Mouse (Mus musculus): ENCODE data around the gene Ranbp3.

The Ranbp3 gene

DNA sequence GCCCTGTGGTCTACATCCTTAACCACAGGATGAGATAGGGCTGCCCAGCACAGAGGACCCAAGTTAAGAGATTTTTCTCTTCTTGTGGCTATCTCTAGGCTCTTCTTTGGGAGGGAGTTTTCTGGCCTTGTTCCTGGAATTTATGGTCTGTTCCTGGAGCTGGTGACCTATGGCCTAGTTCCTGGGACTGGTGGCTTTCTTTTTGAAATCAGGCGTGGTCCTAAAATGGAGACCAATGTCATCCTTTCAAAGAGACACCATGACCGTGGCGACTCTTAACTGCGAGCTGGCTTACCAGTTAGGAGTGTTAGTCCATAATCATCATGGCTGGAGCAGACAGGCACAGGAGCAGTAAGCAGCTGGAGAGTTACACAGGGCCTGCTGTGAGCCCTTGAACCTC is 6.7 kb upstream of the Ranbp3 start:
- no peak for TF ChIP-seq GATA4 (IDR thresholded peaks at IDR 0.05; ENCODE audit: insufficient replicate concordance, low read length)

DNA sequence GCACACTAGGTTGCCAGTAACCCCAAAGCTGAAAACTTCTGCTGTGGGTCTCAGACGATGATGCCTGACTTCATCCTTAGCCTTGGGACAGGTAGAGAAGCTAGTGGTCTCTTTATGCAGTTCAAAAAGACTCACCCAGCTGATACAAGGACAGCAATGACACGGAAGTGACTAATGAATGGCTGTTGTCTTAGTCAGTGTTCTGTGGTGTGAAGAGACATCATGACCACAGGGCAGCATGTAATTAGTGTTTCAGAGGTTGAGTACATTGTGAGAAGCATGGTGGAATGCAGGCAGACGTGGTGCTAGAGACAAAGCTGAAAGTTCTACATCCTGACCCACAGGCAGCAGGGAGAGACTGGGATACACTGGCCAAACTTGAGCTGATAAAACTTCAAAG is 5.5 kb upstream of the Ranbp3 start:
- no peak for TF ChIP-seq GATA4 (IDR thresholded peaks at IDR 0.05; ENCODE audit: insufficient replicate concordance, low read length)

DNA sequence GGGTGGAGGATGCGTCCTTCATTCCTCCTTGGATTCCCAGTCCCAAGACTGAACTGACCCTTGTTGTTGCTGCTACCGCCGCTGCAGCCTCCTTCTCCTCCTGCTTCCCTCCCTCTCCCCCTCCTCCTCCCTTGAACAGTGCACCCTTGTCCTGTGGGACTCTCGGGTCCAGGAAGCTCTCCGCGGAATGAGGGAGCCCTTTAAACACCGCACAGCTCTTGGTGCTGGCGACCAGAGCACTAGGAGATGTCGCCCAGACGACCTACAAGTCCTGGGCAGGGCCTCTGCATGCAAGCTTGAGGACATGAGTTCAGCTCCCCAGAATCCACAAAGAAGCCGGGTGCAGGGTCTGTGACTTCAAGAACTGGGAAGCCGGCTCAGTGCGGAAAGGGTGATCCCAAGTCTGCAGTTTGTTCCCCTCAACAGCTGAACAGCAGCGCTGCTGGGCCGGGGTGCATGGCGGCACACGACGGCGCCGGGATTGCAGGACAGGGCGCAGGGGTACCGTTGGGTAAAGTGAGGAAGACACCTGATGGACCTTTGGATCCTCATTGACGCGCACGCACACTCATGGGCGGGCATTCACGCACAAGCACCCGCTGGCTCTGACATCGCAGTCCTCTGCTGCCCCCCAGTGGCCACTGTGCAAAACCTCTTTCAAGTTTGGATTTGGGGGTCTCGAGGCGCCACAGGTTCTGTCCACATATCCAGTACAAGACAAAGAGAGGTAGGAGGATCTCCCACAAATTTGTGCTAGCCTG is 4.5 kb upstream of the Ranbp3 start:
- no peak; the same call in 1 of the 2 replicates for TF ChIP-seq GATA4 (IDR thresholded peaks at IDR 0.05; ENCODE audit: insufficient replicate concordance, low read length)

DNA sequence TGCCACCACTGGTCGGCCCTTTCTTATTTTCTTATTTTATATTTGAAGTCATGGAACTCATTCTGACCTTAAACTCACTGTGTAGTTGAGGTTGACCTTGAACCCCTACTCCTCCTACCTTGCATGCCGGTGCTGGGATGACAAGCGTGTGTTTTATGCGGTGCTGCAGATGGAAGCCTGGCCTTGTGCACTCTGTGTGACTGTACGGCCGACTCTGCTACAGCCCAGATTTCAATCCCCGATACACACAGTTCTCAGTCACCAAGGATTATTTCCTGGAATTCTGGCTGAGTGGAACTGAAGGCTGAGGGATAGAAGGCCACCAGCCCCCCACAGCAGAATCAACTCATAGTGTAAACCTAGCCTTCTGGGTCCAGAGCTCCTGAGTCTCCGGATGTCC is 3.3 kb upstream of the Ranbp3 start:
- no peak for TF ChIP-seq GATA4 (IDR thresholded peaks at IDR 0.05; ENCODE audit: insufficient replicate concordance, low read length)

DNA sequence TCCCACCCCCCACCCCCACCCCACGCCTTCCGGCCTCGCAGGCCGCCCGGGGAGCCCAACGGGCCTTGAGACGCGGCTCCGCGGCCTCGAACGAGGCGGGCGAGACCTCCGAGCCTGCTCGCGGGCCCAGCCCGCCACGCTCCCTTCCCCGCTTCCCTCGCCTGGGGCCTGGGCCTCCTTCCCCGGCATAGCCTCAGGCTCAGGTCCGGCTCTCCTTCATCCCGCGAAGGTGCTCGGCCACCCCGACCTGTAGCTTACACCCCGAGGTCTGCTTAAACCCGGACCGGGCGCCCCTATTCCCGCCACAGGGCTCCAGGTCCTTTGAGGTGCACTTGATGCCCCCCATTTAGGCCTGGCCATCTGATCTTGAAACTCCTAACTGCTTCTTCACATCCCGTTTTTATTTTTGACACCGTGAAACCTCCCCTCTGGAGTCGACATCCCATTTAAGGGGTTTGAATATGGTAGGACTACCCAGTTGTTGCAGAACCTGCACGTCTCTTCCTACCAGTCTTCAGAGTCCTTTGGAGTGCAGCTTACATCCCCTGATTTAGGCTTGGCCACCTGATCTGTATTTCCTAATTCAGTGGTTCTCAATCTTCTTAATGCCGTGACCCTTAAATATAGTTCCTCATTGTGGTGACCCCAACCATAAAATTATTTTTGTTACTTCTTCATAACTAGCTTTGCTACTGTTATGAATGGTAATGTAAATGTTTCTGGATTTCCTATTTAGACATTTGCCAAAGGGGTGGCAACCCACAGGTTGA is 738 bp downstream of the Ranbp3 start:
- no peak for TF ChIP-seq GATA4 (IDR thresholded peaks at IDR 0.05; ENCODE audit: insufficient replicate concordance, low read length)

DNA sequence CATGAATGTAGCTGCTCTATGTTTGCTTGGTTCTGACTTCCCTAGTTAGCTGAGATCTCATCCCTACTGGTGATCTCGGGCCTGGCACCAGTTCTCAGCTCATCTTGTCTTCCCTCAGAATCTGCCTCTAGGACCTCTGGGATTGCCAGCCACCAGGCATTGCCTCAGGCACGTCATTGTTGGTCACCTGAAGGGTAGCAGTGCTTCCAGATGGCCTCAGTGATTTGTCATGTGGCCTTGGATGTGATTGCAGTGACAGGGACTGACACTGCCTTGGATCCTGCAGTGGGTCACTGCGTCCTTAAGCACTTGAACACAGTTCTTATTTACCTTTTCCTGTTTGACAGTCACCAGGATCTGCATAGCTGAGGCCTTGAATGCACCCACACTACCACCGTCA is 8.7 kb downstream of the Ranbp3 start:
- TF ChIP-seq GATA4 (IDR thresholded peaks at IDR 0.05; ENCODE audit: insufficient replicate concordance, low read length), result no peak

DNA sequence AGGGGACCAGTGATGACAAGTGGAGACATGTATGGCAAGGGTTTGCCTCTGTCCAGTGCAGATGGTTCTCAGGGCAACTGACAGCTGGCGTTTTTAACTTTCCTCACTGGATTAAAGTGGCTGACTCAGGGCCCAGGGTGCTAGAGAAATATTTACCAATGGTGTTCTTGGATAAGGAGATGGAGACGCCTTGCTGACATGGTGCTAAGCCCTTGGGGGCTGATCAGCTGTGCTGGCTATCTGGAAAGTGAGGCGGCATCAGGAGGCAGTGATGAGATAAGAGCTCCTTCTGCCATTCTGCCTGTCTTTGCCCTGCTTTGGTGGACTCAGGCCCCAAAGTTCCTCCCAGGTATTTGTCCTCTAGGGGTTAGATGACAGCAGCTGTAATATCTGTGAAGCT is 9.8 kb downstream of the Ranbp3 start:
- no peak for TF ChIP-seq GATA4 (IDR thresholded peaks at IDR 0.05; ENCODE audit: insufficient replicate concordance, low read length)

DNA sequence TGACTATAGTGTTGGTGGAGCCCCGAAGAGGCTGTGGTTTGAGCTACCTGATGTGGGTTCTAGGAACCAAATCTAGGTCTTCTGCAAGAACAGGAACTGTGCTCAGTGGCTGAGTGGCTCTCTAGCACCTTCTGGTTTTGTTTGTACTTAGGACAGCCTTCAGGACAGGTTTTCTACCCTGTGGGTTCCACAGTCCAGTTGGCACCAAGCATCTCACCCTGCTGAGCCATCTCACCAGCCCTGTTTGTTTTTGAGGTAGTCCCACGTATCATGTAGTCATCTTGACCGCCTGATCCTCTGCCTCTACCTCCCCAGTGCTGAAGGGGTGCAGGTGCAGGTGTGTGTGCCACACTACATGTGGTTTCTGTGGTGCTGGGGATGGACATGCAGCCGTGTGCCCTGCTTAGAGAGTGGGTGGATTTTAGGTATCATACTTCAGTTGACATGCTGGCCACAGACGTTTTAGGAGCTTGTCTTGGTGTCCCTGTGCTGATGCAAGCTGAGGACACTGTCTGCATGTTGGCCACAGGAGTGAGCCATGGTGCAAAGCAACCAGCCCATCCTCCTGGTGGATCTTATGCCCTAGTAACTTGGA is 10.5 kb downstream of the Ranbp3 start:
- no peak for TF ChIP-seq GATA4 (IDR thresholded peaks at IDR 0.05; ENCODE audit: insufficient replicate concordance, low read length)

DNA sequence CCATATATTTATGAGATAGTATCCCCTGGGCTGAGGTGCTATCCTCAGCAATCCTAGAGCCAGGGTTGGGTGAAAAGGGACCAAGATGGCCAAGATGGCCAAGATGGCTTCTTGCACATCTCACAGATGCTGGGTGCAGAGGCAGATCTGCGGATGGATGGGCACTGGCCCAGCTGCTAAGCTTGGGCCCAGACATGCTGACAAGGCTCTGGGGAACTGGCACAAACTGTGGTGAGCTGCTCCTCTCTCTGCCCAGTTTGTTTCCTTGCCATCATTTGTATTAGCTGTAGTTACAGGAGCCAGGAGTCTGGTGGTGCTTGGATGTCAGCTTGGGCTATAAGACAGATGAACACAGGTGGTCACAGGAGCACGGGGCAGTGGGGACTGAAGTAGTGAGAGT is 11.6 kb downstream of the Ranbp3 start:
- no peak for TF ChIP-seq GATA4 (IDR thresholded peaks at IDR 0.05; ENCODE audit: insufficient replicate concordance, low read length)

DNA sequence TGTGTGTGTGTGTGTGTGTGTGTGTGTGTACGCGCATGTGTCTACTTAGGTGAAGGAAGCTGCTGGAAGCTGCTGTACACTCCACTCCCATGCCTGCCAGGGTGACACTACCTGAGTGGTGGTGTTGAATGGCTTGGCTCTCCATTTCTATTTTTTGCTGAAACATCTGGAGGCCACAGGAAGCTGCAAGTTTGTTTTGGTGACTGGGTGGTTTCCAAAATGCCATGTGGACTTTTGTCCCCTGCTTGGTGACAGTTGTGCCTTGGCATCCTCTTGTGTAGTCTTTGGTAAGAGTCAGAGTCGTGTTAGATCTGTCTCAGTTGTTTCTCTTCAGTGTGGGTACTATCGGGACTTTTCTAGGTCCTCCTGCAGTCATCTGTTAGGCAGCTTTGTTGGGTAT is 13.7 kb downstream of the Ranbp3 start:
- TF ChIP-seq GATA4 (IDR thresholded peaks at IDR 0.05; ENCODE audit: insufficient replicate concordance, low read length), result no peak

DNA sequence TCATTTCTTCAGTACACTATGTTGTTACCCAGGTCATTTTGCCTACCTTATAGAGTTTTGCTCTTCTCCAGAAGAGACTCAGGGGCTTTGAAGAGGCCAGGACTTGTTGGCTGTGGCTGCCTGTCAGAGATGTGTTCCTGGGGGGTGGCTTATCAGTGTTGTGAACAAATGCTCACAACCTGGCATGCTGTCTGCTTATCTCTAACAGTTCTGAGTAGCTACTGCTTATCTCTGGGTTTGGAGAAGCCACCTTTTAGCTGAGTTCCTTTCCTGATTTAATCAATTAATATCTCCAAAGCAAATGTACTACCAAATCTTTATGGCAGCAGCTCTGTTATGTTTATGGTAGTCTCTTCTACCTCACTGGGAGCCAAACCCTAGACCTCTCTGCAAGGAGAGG is 15.0 kb downstream of the Ranbp3 start:
- TF ChIP-seq GATA4 (IDR thresholded peaks at IDR 0.05; ENCODE audit: insufficient replicate concordance, low read length), result no peak

DNA sequence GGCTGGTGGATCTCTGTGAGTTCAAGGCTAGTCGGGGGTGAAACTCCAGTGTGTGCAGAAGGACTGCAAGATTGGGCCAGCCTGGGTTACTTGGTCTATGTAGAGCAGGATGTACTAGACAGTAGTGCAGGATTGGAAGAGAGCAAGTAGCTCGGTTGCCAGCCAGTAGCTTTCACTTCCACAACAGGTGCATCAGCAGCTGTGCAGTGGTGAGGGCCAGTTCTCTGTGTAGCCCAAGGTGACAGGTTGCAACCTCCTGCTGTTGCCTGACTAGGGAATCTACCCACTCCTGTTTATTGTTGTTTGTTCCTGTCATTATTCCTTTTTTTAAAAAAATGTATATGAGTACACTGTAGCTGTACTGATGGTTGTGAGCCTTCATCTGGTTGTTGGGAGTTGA is 15.6 kb downstream of the Ranbp3 start:
- TF ChIP-seq GATA4 (IDR thresholded peaks at IDR 0.05; ENCODE audit: insufficient replicate concordance, low read length), result no peak

DNA sequence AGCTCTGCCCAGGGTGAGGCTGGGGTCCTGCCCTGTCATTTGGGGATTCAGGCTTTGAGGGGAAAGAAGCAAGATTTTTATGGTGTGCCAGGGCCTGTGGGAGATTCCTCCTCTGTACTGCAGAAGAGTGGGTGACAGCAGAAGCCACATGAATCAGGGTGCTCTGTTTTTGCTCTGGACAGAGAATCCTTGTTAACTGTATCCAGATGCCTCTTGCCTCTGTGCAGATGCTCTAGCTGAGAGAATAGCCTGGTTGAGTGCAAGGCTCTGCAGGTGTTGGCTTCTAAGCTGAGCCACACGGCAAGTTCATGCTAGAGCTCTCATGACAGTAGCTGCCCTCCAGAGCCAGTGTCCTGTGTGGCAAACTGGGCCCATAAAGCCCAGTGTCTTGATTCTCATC is 20.3 kb downstream of the Ranbp3 start:
- TF ChIP-seq GATA4 (IDR thresholded peaks at IDR 0.05; ENCODE audit: insufficient replicate concordance, low read length), result no peak

DNA sequence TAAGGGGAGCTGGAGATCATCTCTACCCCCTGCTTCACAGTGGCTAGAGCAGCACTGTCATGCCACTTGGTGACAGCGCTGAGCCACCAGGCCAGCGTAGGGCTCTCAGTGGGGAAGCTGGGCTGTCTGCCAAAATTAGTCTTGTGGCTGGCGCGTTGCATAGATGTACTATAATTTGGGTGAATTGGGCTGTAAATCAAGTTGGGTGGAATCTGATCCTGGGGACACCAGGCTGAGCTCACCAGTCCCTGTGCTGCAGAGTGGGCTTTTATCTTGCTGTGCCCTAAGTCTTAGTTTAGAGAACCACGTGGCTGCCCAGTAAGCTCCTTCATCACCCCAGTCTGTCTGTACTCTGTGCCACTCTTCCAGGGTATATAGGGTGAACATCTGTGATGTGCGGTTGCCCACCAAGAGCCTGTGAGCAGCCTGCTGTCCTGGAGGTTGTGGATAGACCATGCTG is 20.8 kb downstream of the Ranbp3 start:
- TF ChIP-seq GATA4 (IDR thresholded peaks at IDR 0.05; ENCODE audit: insufficient replicate concordance, low read length), result no peak

DNA sequence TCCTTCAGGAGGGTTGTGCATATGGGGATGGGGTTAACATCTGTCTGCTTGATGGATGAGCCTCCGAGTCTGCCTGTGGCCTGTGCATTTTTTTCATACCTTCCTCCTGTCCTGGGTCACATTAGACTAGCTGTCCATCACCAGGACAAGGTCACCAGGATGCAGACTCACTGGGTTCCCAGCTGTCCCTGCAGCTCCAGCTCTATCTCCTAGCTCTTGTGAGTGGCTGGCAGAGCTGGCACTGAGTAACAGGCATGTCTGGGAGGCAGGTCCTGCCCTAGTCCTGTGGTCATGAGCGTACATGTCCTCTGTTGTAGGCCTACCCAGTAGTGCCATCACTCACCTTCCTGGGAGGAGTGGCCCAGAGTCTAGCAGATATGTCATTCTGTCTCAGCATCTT is 27.4 kb downstream of the Ranbp3 start:
- TF ChIP-seq GATA4 (IDR thresholded peaks at IDR 0.05; ENCODE audit: insufficient replicate concordance, low read length), result no peak

DNA sequence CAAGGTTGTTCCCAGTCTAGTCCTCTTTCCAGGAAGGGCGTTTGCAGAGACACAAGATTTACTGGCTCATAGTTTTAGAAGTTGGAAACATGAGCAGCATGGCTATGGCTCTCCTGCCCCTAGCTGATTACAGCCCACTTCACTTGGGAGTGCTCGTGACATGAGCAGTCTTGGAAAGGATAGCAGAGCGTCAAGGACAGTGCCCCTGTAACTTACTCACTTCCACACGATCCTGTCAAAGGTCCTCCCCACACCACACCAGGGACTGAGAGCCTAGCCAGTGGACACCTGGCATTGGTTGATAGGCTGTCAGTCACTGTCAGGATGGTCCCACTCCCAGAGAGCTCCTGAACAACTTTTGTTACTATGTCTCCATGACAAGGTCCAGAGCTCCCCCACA is 29.9 kb downstream of the Ranbp3 start:
- TF ChIP-seq GATA4 (IDR thresholded peaks at IDR 0.05; ENCODE audit: insufficient replicate concordance, low read length), result no peak
